Mouse (Mus musculus) left cerebral cortex, postnatal 4 days (tissue): ENCODE data around the gene Skint10. TPM values are rescaled to one million over a fixed set of nuclear protein-coding genes. Genes with fewer than 3 reads are reported as not detected.

ENCODE experiments used
- DNase-seq: peaks from one replicate; pipeline ENCODE4 v3.0.0-alpha.2; 2022
- intact Hi-C: fragments of 180-260 bp; cut with DNase I; formaldehyde crosslinking; loops from one replicate; pipeline ENCODE4 v1.15.1; 2025
- total RNA-seq, 2 experiments: library from RNA; stranded (reverse); gene quantifications; 2 replicates each; pipeline ENCODE4 v1.2.3; 2021

Gene Skint10
- total RNA-seq: not detected

DNA sequence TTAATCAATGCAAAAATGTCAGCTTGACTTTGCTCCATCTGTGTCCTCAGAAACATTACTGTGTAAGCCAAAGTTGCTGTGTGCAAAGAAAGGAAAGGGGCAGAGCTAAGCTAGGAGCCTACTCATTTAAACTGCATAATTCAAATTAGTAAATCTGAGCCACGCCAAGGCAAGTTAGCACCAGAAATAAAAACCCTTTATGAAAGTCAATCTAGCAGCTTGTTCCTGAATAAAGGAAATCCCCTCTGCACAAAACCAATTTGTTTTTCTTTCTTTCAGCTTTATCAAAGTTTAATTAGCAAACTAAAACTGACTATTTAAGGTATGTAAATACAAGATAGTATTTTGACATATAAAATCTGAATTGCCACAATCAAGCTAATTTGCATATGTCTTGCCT is at the start of gene Skint10:
Gene Skint10 (minus strand): TSS at position 101 of the 400 bp plus-strand sequence.
- intact Hi-C loops: no loop called here
- DNase-seq: no peak

DNA sequence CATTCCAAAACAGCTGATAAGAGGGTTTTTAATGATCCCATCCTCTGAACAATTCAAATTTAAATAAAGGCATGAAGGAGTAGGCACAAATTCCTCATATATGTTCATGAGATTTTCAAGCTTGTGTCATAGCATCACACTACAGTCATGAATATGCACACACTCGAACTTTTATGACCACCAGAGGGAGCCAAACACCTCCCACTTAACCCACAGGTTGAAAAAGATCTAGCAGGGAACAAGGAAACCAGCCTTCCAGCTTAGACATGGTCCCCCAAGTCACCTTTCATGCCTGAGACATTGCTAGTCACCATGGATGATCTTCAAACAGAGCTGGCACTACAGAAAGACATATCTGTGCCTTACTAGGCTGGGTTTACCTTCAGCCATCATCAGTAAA is 16.0 kb upstream of the Skint10 start:
- intact Hi-C loops: no loop called here

More for the DNA sequence above, 16.0 kb upstream of the Skint10 start:
- DNase-seq: no peak

Other genes with a start within 250 kb of the Skint10 start
- not detected for gene Skint2, start 217.7 kb downstream of the Skint10 start, total RNA-seq